Mouse (Mus musculus) CH12.LX (cell line): ENCODE data around the gene Rbm19.

Source experiments
- CTCF ChIP-seq, 2 experiments: IDR thresholded peaks in 1 of 2; conservative IDR thresholded peaks in 1 of 2; 2 replicates each; pipeline ENCODE4 v1.5.1; 2011 to 2012; ENCODE audit warnings: low read depth in 2 of 2, low read length in 2 of 2, improper control_type of control experiment in 1 of 2, inconsistent platforms in 1 of 2, mild to moderate bottlenecking in 1 of 2, moderate library complexity in 1 of 2
- EP300 ChIP-seq: IDR thresholded peaks from 2 replicates; pipeline ENCODE4 v1.6.1; 2011; ENCODE audit warnings: low read length, improper control_type of control experiment
- ETS1 ChIP-seq: conservative IDR thresholded peaks from 2 replicates; pipeline ENCODE4 v1.6.1; 2012; ENCODE audit warnings: low read depth, mild to moderate bottlenecking, inconsistent platforms, low read length, improper control_type of control experiment, moderate library complexity
- MAX ChIP-seq: IDR thresholded peaks from 2 replicates; pipeline ENCODE4 v1.6.1; 2011; ENCODE audit warnings: low read length, improper control_type of control experiment
- MAZ ChIP-seq: IDR thresholded peaks from 2 replicates; pipeline ENCODE4 v1.6.1; 2012; ENCODE audit warnings: low read depth, mild to moderate bottlenecking, inconsistent platforms, low read length, improper control_type of control experiment, moderate library complexity
- MEF2A ChIP-seq: IDR thresholded peaks from 2 replicates; pipeline ENCODE4 v1.6.1; 2014; ENCODE audit warnings: low read depth, mild to moderate bottlenecking, inconsistent platforms, low read length, improper control_type of control experiment, borderline replicate concordance
- NELFE ChIP-seq: IDR thresholded peaks from 2 replicates; pipeline ENCODE4 v1.6.1; 2011; ENCODE audit warnings: low read depth, low read length, improper control_type of control experiment
- POLR2A ChIP-seq: IDR thresholded peaks from 2 replicates; pipeline ENCODE4 v1.6.1; 2011; ENCODE audit warnings: low read depth, mild to moderate bottlenecking, improper control_type of control experiment, low read length
- TBP ChIP-seq: conservative IDR thresholded peaks from 2 replicates; pipeline ENCODE4 v1.6.1; 2011; ENCODE audit warnings: low read depth, low read length, improper control_type of control experiment
- TCF12 ChIP-seq: IDR thresholded peaks from 2 replicates; pipeline ENCODE4 v1.6.1; 2014; ENCODE audit warnings: low read depth, mild to moderate bottlenecking, inconsistent platforms, low read length, improper control_type of control experiment
- ZC3H11A ChIP-seq: IDR thresholded peaks from 2 replicates; pipeline ENCODE4 v1.6.1; 2012; ENCODE audit warnings: low read depth, mild to moderate bottlenecking, inconsistent platforms, low read length, improper control_type of control experiment
- ZNF384 ChIP-seq: IDR thresholded peaks from 2 replicates; pipeline ENCODE4 v1.6.1; 2012; ENCODE audit warnings: low read depth, low read length, improper control_type of control experiment, inconsistent platforms

DNA sequence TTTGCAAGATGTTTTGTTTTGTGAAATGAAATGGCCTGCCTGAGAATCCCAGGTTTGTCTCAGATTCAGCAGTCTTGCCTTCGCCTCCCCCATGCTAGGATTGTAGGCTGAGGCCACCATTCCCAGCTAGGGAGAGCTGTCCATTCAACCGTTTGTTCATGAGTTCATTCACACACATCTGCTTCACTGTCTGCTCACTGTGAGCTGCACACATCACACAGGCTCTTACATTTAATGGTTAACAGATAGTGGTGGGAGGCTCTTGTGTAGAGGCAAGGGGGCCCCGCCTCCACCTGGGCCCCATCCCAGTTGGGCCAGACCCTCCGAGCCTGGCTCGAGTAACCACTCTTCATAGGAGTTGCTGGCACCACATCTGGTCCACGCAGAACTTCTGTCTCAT, 47.2 kb downstream of the Rbm19 start:
- TF ChIP-seq TBP = no peak
- TF ChIP-seq POLR2A = no peak
- no peak for TF ChIP-seq NELFE
- TF ChIP-seq MAZ = no peak
- TF ChIP-seq CTCF (conservative IDR thresholded peaks at IDR 0.05 in 1 of 2, IDR thresholded peaks at IDR 0.05 in 1 of 2; ENCODE audit: low read depth in 2 of 2, low read length in 2 of 2) = no peak
- TF ChIP-seq EP300 = no peak
- no peak for TF ChIP-seq MAX
- TF ChIP-seq ETS1 = no peak
- no peak for TF ChIP-seq MEF2A
- no peak for TF ChIP-seq TCF12
- TF ChIP-seq ZC3H11A = no peak
- no peak for TF ChIP-seq ZNF384
